Mouse (Mus musculus) embryonic fibroblast, embryonic 13.5 days (primary cell): ENCODE results near the gene Taar7d.

Experiments
- CTCF ChIP-seq: IDR thresholded peaks from 2 replicates; pipeline ENCODE4 v1.5.1; 2011; ENCODE audit warnings: mild to moderate bottlenecking, control low read depth, low read length, moderate library complexity, borderline replicate concordance; ENCODE audit not compliant: insufficient read depth
- POLR2A ChIP-seq: IDR thresholded peaks from 2 replicates; pipeline ENCODE4 v1.6.1; 2011; ENCODE audit warnings: low read depth, mild to moderate bottlenecking, control low read depth, low read length, moderate library complexity

GRCm38 (mm10) chr10:23986419-23986818, 40.6 kb upstream of the Taar7d start:
- no peak for TF ChIP-seq POLR2A
- TF ChIP-seq CTCF, result no peak
